Mouse (Mus musculus): ENCODE data around the gene Cnga2.

DNA sequence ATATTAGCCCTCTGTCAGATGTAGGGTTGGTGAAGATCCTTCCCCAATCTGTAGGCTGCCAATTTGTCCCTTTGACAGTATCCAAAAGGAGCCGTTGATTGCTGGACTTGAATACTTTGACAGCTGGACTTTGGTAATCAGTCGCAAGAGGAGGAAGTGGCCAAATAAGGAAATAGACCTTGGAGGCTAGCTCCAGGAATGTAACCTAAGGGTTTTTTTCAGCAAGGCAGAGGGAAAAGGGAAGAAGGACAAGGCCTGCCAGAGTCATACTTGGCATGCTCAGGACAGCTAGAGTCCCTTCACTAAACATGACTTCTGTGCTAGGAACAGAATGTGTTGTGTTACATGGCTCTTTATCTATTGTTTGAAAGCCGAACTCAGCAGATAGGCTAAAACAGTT is 11.2 kb upstream of the Cnga2 start:
- TF ChIP-seq CTCF (IDR thresholded peaks at IDR 0.05; ENCODE audit: borderline replicate concordance, insufficient read depth, low read depth, low read length) (no peak), POLR2A (IDR thresholded peaks at IDR 0.05; ENCODE audit: borderline replicate concordance, insufficient read depth, low read length) (no peak)
